ENCODE assay signal across 8 mouse cellular contexts in the genomic region with DNA sequence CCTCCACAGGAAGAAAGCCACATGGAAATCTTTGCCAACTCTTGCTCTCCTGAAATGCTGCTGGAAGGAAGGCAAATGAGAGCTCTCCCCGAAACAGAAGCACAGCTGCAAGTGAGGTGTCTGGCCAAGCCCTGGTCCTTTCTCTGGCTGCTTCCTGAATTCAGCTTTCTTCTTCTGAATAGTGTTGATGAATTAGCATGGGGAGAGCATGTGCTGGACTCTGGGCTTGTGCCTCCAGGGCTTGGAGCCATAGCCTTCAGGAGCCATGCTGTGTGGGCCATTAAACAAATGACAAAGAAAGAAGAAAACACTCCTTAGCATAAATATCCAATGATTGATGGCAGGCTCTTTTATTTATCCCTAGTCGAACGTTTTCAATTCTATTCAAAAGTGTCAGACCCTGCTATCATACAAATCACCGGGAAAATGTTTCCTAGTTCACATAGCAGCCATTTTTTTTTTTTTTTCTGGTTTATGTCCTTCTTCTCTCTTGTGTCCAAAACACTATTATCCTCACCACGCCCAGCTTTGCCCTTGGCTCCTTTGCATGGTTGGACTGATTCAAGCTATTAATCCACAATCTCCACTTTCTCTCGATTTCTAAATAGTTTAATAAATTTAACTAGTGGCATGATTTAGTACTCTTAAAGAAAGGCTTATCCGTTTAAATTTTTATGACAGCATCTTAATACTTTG.
DNase-seq lines count a peak whose midpoint lies in the region; ATAC-seq and TF ChIP-seq lines count a peak whose summit lies in the region.

No protein-coding gene starts in this region.

- ATAC-seq in activated CD4-positive, CD25-positive, alpha-beta regulatory T cell, adult 4 months, result no peak
- no peak for ATAC-seq in intestine, postnatal 0 days

- no peak for TF ChIP-seq CTCF in intestine, postnatal 0 days (IDR thresholded peaks at IDR 0.05; ENCODE audit: low read depth)

- H3K4me1 ChIP-seq in intestine, postnatal 0 days (replicated peaks; ENCODE audit: control insufficient read depth, insufficient read depth, low read length), result no peaks in the 10 kb centered on the region

- no peaks in the 10 kb centered on the region for H3K36me3 ChIP-seq in intestine, postnatal 0 days (ENCODE audit: control insufficient read depth, insufficient read depth)

- DNase-seq in R1 (ENCODE audit: low read depth, low spot score), result peak; percentile 81
- peak; percentile 45 for DNase-seq in cerebellum, adult 9-11 months
- DNase-seq in frontal cortex, postnatal 36 days (ENCODE audit: low spot score in 2 of 2), result peak; percentile 35 to 58
- peak; percentile 17 to 23 for DNase-seq in left cerebral cortex, postnatal 36 days (ENCODE audit: low spot score in 2 of 2)
- DNase-seq in right cerebral cortex, postnatal 25 days, result peak; percentile 14
- no peak for DNase-seq in heart, adult 8-10 months (ENCODE audit: low spot score)

- no peak overlapping the region for H3K9ac ChIP-seq in intestine, postnatal 0 days (ENCODE audit: low read depth, low read length)

- H3K27ac ChIP-seq in intestine, postnatal 0 days (ENCODE audit: low read depth, low read length), result no peak overlapping the region

- no peak overlapping the region for H3K4me3 ChIP-seq in intestine, postnatal 0 days (ENCODE audit: low read depth, low read length)

- H3K27me3 ChIP-seq in intestine, postnatal 0 days (replicated peaks; ENCODE audit: control insufficient read depth, insufficient read depth, low read length), result no peaks in the 10 kb centered on the region

- WGBS in intestine, postnatal 0 days, result 47% methylated on average over 7 of the region's 7 CpGs

- no peak overlapping the region for H3K4me2 ChIP-seq in intestine, postnatal 0 days (replicated peaks; ENCODE audit: low read depth)

- H3K9me3 ChIP-seq in intestine, postnatal 0 days (ENCODE audit: control insufficient read depth), result no peaks in the 10 kb centered on the region

- intact Hi-C loops in left cerebral cortex, postnatal 36 days (cut with DNase I), result no loop called here
